Mouse (Mus musculus): ENCODE measurements around the gene Cflar.

- TF ChIP-seq CTCF (IDR thresholded peaks at IDR 0.05; ENCODE audit: low read depth, low read length) (no peak), POLR2A (IDR thresholded peaks at IDR 0.05; ENCODE audit: borderline replicate concordance, low read depth, low read length) (no peak)
Observed at GRCm38 (mm10) chr1:58746880-58747279, 35.6 kb downstream of the Cflar start.

Measured in bone marrow macrophage, adult 2 months (primary cell).